Mouse (Mus musculus): Measurements from ENCODE around the gene Tas1r3. TPM values are rescaled to one million over a fixed set of nuclear protein-coding genes. Genes with fewer than 3 reads are reported as not detected.

Tas1r3 gene
- polyA plus RNA-seq, 1 experiment from 2014 or later, result 0.48 TPM

Small RNA genes lying within 50 kb of the gene (microRNA-seq; reads per million reads assigned to microRNA genes)
- gene Gm22991, result not detected

Other genes starting within 250 kb of the Tas1r3 start
- gene Cdk11b, start 238.5 kb downstream of the Tas1r3 start, polyA plus RNA-seq (2014; fragmentation: Nextera tagmentation; extraction: Ambion mirVana), result 70.5 and 74.7 TPM in 2 replicates
- not detected in 2 replicates for gene Gm10563, start 218.0 kb downstream of the Tas1r3 start, polyA plus RNA-seq (2014; fragmentation: Nextera tagmentation; extraction: Ambion mirVana)
- 3.2 and 4.0 TPM in 2 replicates for gene Mmp23, start 210.0 kb downstream of the Tas1r3 start, polyA plus RNA-seq (2014; fragmentation: Nextera tagmentation; extraction: Ambion mirVana)
- 13.3 and 14.5 TPM in 2 replicates for gene Mib2, start 194.2 kb downstream of the Tas1r3 start, polyA plus RNA-seq (2014; fragmentation: Nextera tagmentation; extraction: Ambion mirVana)
- gene Fndc10, start 169.0 kb downstream of the Tas1r3 start, polyA plus RNA-seq (2014; fragmentation: Nextera tagmentation; extraction: Ambion mirVana), result 2.2 and 2.7 TPM in 2 replicates
- gene Ssu72, start 158.6 kb downstream of the Tas1r3 start, polyA plus RNA-seq (2014; fragmentation: Nextera tagmentation; extraction: Ambion mirVana), result 154 and 158 TPM in 2 replicates
- gene Tmem240, start 128.6 kb downstream of the Tas1r3 start, polyA plus RNA-seq (2014; fragmentation: Nextera tagmentation; extraction: Ambion mirVana), result 0.64 and 1.3 TPM in 2 replicates
- 92.4 and 101 TPM in 2 replicates for gene Atad3a, start 102.3 kb downstream of the Tas1r3 start, polyA plus RNA-seq (2014; fragmentation: Nextera tagmentation; extraction: Ambion mirVana)
- gene Vwa1, start 88.7 kb downstream of the Tas1r3 start, polyA plus RNA-seq (2014; fragmentation: Nextera tagmentation; extraction: Ambion mirVana), result 11.7 and 13.1 TPM in 2 replicates
- gene Tmem88b, start 77.5 kb downstream of the Tas1r3 start, polyA plus RNA-seq (2014; fragmentation: Nextera tagmentation; extraction: Ambion mirVana), result 0.33 and 0.49 TPM in 2 replicates
- gene Ankrd65, start 72.9 kb downstream of the Tas1r3 start, polyA plus RNA-seq (2014; fragmentation: Nextera tagmentation; extraction: Ambion mirVana), result not detected in 2 replicates
- 225 and 246 TPM in 2 replicates for gene Mrpl20, start 60.5 kb downstream of the Tas1r3 start, polyA plus RNA-seq (2014; fragmentation: Nextera tagmentation; extraction: Ambion mirVana)
- gene Ccnl2, start 50.9 kb downstream of the Tas1r3 start, polyA plus RNA-seq (2014; fragmentation: Nextera tagmentation; extraction: Ambion mirVana), result 172 and 188 TPM in 2 replicates
- gene Aurkaip1, start 32.1 kb downstream of the Tas1r3 start, polyA plus RNA-seq (2014; fragmentation: Nextera tagmentation; extraction: Ambion mirVana), result 129 TPM in 2 replicates
- gene Mxra8, start 23.7 kb downstream of the Tas1r3 start, polyA plus RNA-seq (2014; fragmentation: Nextera tagmentation; extraction: Ambion mirVana), result 33.6 and 38.5 TPM in 2 replicates
- gene Dvl1, start 16.0 kb downstream of the Tas1r3 start, polyA plus RNA-seq (2014; fragmentation: Nextera tagmentation; extraction: Ambion mirVana), result 14.2 and 15.1 TPM in 2 replicates
- gene Cptp, start 6.1 kb upstream of the Tas1r3 start, polyA plus RNA-seq (2014; fragmentation: Nextera tagmentation; extraction: Ambion mirVana), result 23.4 and 28.3 TPM in 2 replicates
- 89.7 and 95.0 TPM in 2 replicates for gene Ints11, start 6.2 kb upstream of the Tas1r3 start, polyA plus RNA-seq (2014; fragmentation: Nextera tagmentation; extraction: Ambion mirVana)
- gene Pusl1, start 28.4 kb upstream of the Tas1r3 start, polyA plus RNA-seq (2014; fragmentation: Nextera tagmentation; extraction: Ambion mirVana), result 37.5 and 42.2 TPM in 2 replicates
- 44.3 and 45.4 TPM in 2 replicates for gene Acap3, start 28.5 kb upstream of the Tas1r3 start, polyA plus RNA-seq (2014; fragmentation: Nextera tagmentation; extraction: Ambion mirVana)
- gene Ube2j2, start 80.5 kb upstream of the Tas1r3 start, polyA plus RNA-seq (2014; fragmentation: Nextera tagmentation; extraction: Ambion mirVana), result 154 and 162 TPM in 2 replicates
- 19.6 and 22.0 TPM in 2 replicates for gene C1qtnf12, start 99.0 kb upstream of the Tas1r3 start, polyA plus RNA-seq (2014; fragmentation: Nextera tagmentation; extraction: Ambion mirVana)
- 18.9 and 19.9 TPM in 2 replicates for gene B3galt6, start 129.3 kb upstream of the Tas1r3 start, polyA plus RNA-seq (2014; fragmentation: Nextera tagmentation; extraction: Ambion mirVana)
- 136 and 139 TPM in 2 replicates for gene Sdf4, start 129.5 kb upstream of the Tas1r3 start, polyA plus RNA-seq (2014; fragmentation: Nextera tagmentation; extraction: Ambion mirVana)
- gene Tnfrsf4, start 150.5 kb upstream of the Tas1r3 start, polyA plus RNA-seq (2014; fragmentation: Nextera tagmentation; extraction: Ambion mirVana), result 0.45 TPM in 2 replicates
- 0.62 and 0.82 TPM in 2 replicates for gene Tnfrsf18, start 162.8 kb upstream of the Tas1r3 start, polyA plus RNA-seq (2014; fragmentation: Nextera tagmentation; extraction: Ambion mirVana)
- not detected in 2 replicates for gene Ttll10, start 196.1 kb upstream of the Tas1r3 start, polyA plus RNA-seq (2014; fragmentation: Nextera tagmentation; extraction: Ambion mirVana)
- 50.6 and 51.9 TPM in 2 replicates for gene 9430015G10Rik, start 246.6 kb upstream of the Tas1r3 start, polyA plus RNA-seq (2014; fragmentation: Nextera tagmentation; extraction: Ambion mirVana)